Mouse (Mus musculus) forebrain, embryonic 15.5 days (tissue): ENCODE measurements around the gene Pphln1. TPM values are rescaled to one million over a fixed set of nuclear protein-coding genes. Genes with fewer than 3 reads are reported as not detected.
A peak's percentile ranks its signal among the peaks of the same experiment; 100 is the strongest.

Experiments
- ATAC-seq: fragments of 200-750 bp; cut with Nextera tagmentation; replicated peaks from 2 replicates; pipeline ENCODE4 v1.8.0; 2017; ENCODE audit warnings: mild to moderate bottlenecking, moderate TSS enrichment, moderate library complexity
- H3K27ac ChIP-seq: fragments of 300-500 bp; sonication (generic); replicated peaks from 2 replicates; pipeline ENCODE4 v1.5.1; 2015; ENCODE audit warnings: mild to moderate bottlenecking, inconsistent platforms
- H3K27me3 ChIP-seq: fragments of 300-500 bp; sonication (generic); 2 replicates; pipeline ENCODE4 v1.6.1; 2015; ENCODE audit warnings: inconsistent platforms
- H3K36me3 ChIP-seq: fragments of 300-500 bp; sonication (generic); 2 replicates; pipeline ENCODE4 v1.6.1; 2015; ENCODE audit warnings: mild to moderate bottlenecking, inconsistent platforms
- H3K4me1 ChIP-seq: fragments of 300-500 bp; sonication (generic); 2 replicates; pipeline ENCODE4 v1.6.1; 2015; ENCODE audit warnings: inconsistent platforms
- H3K4me2 ChIP-seq: fragments of 300-500 bp; sonication (generic); replicated peaks from 2 replicates; pipeline ENCODE4 v1.6.1; 2015; ENCODE audit warnings: mild to moderate bottlenecking, inconsistent platforms
- H3K4me3 ChIP-seq: fragments of 300-500 bp; sonication (generic); 2 replicates; pipeline ENCODE4 v1.5.1; 2015; ENCODE audit warnings: mild to moderate bottlenecking, inconsistent platforms
- H3K9ac ChIP-seq: fragments of 300-500 bp; sonication (generic); replicated peaks from 2 replicates; pipeline ENCODE4 v1.6.1; 2015; ENCODE audit warnings: mild to moderate bottlenecking, inconsistent platforms
- H3K9me3 ChIP-seq: fragments of 300-500 bp; sonication (generic); 2 replicates; pipeline ENCODE4 v1.6.1; 2016; ENCODE audit warnings: inconsistent platforms
- WGBS: fragments of 180-500 bp; shearing (Covaris S2); methylation state at CpG from one replicate; pipeline ENCODE4 v1.1.7; 2015; ENCODE audit warnings: mixed read lengths; 5-methylcytosine and 5-hydroxymethylcytosine counted together
- polyA plus RNA-seq: library from polyadenylated mRNA; unstranded; fragments of >200 nt; fragmentation: Nextera tagmentation; extraction: Ambion mirVana; gene quantifications from 2 replicates; pipeline ENCODE4 v1.2.1, GENCODE M21; 2015

Gene Pphln1
- polyA plus RNA-seq, 1 experiment from 2014 or later, result 49.5 TPM

- 79% methylated on average over 4 of the region's 4 CpGs for WGBS
- ATAC-seq, result no peak
- H3K4me2 ChIP-seq, result no peak overlapping the region
These were observed 3.3 kb downstream of the Pphln1 start for GRCm38 (mm10) chr15:93401446-93401845.

DNA sequence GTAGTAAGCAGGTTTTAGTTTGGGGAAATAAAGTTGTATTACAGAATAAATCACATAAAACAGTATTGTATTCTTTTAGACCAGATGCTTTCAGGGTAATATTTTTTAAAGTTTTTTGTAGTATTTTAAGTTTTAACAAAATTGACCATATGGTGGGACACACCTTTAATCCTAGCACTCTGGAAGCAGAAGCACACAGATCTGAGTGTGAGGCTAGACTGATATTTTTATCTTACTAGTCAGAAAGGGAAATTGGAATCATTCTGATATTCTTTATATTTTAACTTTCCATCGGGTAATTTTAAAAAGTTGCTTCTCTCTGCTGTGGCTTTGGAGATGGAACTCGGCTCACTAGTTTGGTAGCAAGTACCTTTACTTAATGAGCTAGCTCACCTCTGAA is 4.6 kb downstream of the Pphln1 start:
- no peak overlapping the region for H3K4me2 ChIP-seq
- no peak overlapping the region for H3K27ac ChIP-seq
- no peaks in the 10 kb centered on the region for H3K27me3 ChIP-seq
- H3K9me3 ChIP-seq, result no peaks in the 10 kb centered on the region
- no peaks in the 10 kb centered on the region for H3K36me3 ChIP-seq
- no peak overlapping the region for H3K4me3 ChIP-seq
- no peak overlapping the region for H3K9ac ChIP-seq
- ATAC-seq, result no peak
- H3K4me1 ChIP-seq, result peaks cover 23% of the 10 kb centered on the region
- 99% methylated on average over 2 of the region's 2 CpGs for WGBS

More at GRCm38 (mm10) chr15:93401446-93401845, 3.3 kb downstream of the Pphln1 start:
- Histone ChIP-seq H3K9ac (no peak overlapping the region), H3K4me3 (no peak overlapping the region), H3K36me3 (no peaks in the 10 kb centered on the region), H3K27ac (no peak overlapping the region), H3K9me3 (no peaks in the 10 kb centered on the region), H3K27me3 (no peaks in the 10 kb centered on the region), H3K4me1 (peaks cover 34% of the 10 kb centered on the region)

DNA sequence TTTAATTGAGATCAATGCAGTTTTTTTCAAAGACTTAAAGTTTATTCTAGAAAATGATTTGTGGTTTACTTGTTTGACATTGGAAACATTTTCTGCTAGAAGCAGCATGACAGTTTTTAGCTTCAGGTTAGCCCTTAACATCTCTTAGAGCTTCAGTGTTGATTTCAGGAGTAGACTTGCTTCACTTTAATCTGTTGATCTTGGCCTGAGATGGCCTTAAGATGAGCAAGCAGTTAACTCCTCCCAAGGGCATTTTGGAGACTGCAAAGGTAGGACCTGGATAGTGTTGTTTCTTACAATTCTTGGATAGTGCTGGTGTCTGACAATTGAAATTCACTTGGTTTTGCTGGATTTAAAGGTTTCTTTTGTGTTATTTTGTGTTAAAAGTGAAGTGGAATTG is 6.7 kb downstream of the Pphln1 start:
- no peak overlapping the region for H3K4me3 ChIP-seq
- H3K4me2 ChIP-seq, result no peak overlapping the region
- H3K27ac ChIP-seq, result no peak overlapping the region
- H3K9me3 ChIP-seq, result no peaks in the 10 kb centered on the region
- no peaks in the 10 kb centered on the region for H3K27me3 ChIP-seq
- H3K4me1 ChIP-seq, result peaks cover 10% of the 10 kb centered on the region
- H3K36me3 ChIP-seq, result no peaks in the 10 kb centered on the region
- H3K9ac ChIP-seq, result no peak overlapping the region
- no peak for ATAC-seq

GRCm38 (mm10) chr15:93405446-93405986 is 7.4 kb downstream of the Pphln1 start:
- 89% methylated on average over 7 of the region's 7 CpGs for WGBS
- peaks cover 5% of the 10 kb centered on the region for H3K4me1 ChIP-seq

GRCm38 (mm10) chr15:93406492-93406891 is 8.3 kb downstream of the Pphln1 start:
- WGBS, result 95% methylated on average over 5 of the region's 5 CpGs
- H3K27me3 ChIP-seq, result no peaks in the 10 kb centered on the region
- H3K9me3 ChIP-seq, result no peaks in the 10 kb centered on the region
- peaks cover 7% of the 10 kb centered on the region; the same call in 1 of the 2 replicates for H3K36me3 ChIP-seq
- no peaks in the 10 kb centered on the region for H3K4me1 ChIP-seq
- no peak for ATAC-seq
- no peak overlapping the region for H3K27ac ChIP-seq
- no peak overlapping the region for H3K4me2 ChIP-seq
- H3K4me3 ChIP-seq, result no peak overlapping the region
- H3K9ac ChIP-seq, result no peak overlapping the region

More at GRCm38 (mm10) chr15:93405446-93405986, 7.4 kb downstream of the Pphln1 start:
- ATAC-seq, result no peak
- H3K4me3 ChIP-seq, result no peak overlapping the region
- no peaks in the 10 kb centered on the region for H3K27me3 ChIP-seq
- H3K27ac ChIP-seq, result no peak overlapping the region
- no peaks in the 10 kb centered on the region for H3K9me3 ChIP-seq
- H3K36me3 ChIP-seq, result no peaks in the 10 kb centered on the region
- no peak overlapping the region for H3K4me2 ChIP-seq
- no peak overlapping the region for H3K9ac ChIP-seq

DNA sequence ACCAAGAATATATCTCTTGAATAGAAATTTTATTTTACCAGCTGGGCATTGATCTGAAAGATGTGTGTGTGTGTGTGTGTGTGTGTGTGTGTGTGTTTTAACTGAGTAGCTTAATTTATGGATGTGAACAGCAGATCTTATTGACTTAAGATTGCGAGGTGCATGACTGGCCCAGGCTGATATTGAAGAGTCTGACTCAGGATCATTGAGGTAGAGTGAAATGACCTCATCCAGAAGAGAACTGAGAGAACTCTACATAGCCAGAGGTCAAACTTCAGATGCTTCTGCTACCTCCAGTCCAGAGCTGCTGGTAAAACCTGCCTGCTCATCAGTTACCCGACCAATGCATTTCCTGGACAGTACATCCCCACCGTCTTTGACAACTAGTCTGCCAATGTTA is 14.3 kb downstream of the Pphln1 start:
- Histone ChIP-seq H3K27ac (no peak overlapping the region), H3K36me3 (peaks cover 15% of the 10 kb centered on the region), H3K9ac (no peak overlapping the region), H3K9me3 (no peaks in the 10 kb centered on the region), H3K4me1 (no peaks in the 10 kb centered on the region), H3K4me2 (no peak overlapping the region), H3K27me3 (no peaks in the 10 kb centered on the region), H3K4me3 (no peak overlapping the region)
- no peak for ATAC-seq
- WGBS, result 93% methylated on average over 3 of the region's 3 CpGs

GRCm38 (mm10) chr15:93414456-93414855 is 16.3 kb downstream of the Pphln1 start:
- peaks cover 15% of the 10 kb centered on the region for H3K36me3 ChIP-seq
- no peaks in the 10 kb centered on the region for H3K9me3 ChIP-seq
- no peaks in the 10 kb centered on the region for H3K4me1 ChIP-seq
- ATAC-seq, result no peak
- no peaks in the 10 kb centered on the region for H3K27me3 ChIP-seq
- WGBS, result 93% methylated on average over 9 of the region's 9 CpGs
- no peak overlapping the region for H3K9ac ChIP-seq
- no peak overlapping the region for H3K4me2 ChIP-seq
- H3K4me3 ChIP-seq, result no peak overlapping the region
- H3K27ac ChIP-seq, result no peak overlapping the region

GRCm38 (mm10) chr15:93416300-93416699 is 18.1 kb downstream of the Pphln1 start:
- H3K36me3 ChIP-seq, result peaks cover 15% of the 10 kb centered on the region
- H3K9ac ChIP-seq, result no peak overlapping the region
- H3K4me1 ChIP-seq, result no peaks in the 10 kb centered on the region
- 84% methylated on average over 6 of the region's 6 CpGs for WGBS
- H3K27me3 ChIP-seq, result no peaks in the 10 kb centered on the region
- no peak overlapping the region for H3K27ac ChIP-seq
- no peak overlapping the region for H3K4me2 ChIP-seq
- ATAC-seq, result no peak
- H3K4me3 ChIP-seq, result no peak overlapping the region
- H3K9me3 ChIP-seq, result no peaks in the 10 kb centered on the region

DNA sequence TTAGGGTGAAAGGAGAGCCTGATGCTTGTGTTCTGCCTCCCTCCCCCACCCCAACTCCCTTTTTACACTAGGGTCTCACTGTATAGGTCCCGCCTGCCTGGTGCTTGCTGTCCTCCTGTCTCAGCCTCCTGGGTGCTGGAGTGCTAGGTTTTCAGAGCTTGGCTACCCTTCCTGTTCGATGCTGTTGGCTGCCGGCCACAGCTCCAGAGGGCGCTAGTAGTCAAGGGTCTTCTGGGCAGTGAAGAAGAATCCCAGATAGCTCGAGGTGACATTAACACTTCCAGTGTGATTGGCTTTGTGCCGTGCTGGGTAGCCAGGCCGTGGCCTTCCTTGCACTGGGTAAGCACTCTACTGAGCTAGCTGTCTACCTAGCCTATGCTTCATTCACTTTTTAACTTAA is 22.4 kb downstream of the Pphln1 start:
- ATAC-seq, result no peak
- Histone ChIP-seq H3K27me3 (no peaks in the 10 kb centered on the region), H3K36me3 (peaks cover 6% of the 10 kb centered on the region; the same call in 1 of the 2 replicates)

GRCm38 (mm10) chr15:93422537-93422936 is 24.4 kb downstream of the Pphln1 start:
- Histone ChIP-seq H3K4me1 (no peaks in the 10 kb centered on the region), H3K27ac (no peak overlapping the region), H3K4me2 (no peak overlapping the region), H3K36me3 (peaks cover 6% of the 10 kb centered on the region; the same call in 1 of the 2 replicates), H3K4me3 (no peak overlapping the region), H3K27me3 (no peaks in the 10 kb centered on the region), H3K9ac (no peak overlapping the region), H3K9me3 (no peaks in the 10 kb centered on the region)
- no peak for ATAC-seq
- WGBS, result 93% methylated on average over 1 of the region's 1 CpGs

More for the DNA sequence above, 22.4 kb downstream of the Pphln1 start:
- Histone ChIP-seq H3K4me3 (no peak overlapping the region), H3K4me1 (no peaks in the 10 kb centered on the region), H3K9ac (no peak overlapping the region), H3K4me2 (no peak overlapping the region), H3K27ac (no peak overlapping the region), H3K9me3 (no peaks in the 10 kb centered on the region)
- 89% methylated on average over 7 of the region's 7 CpGs for WGBS

GRCm38 (mm10) chr15:93433811-93434210 is 35.7 kb downstream of the Pphln1 start:
- H3K27me3 ChIP-seq, result no peaks in the 10 kb centered on the region
- no peak overlapping the region for H3K27ac ChIP-seq
- ATAC-seq, result no peak
- no peak overlapping the region for H3K4me3 ChIP-seq
- no peaks in the 10 kb centered on the region for H3K36me3 ChIP-seq
- 86% methylated on average over 11 of the region's 11 CpGs for WGBS
- H3K4me2 ChIP-seq, result no peak overlapping the region
- no peak overlapping the region for H3K9ac ChIP-seq
- no peaks in the 10 kb centered on the region for H3K9me3 ChIP-seq
- H3K4me1 ChIP-seq, result no peaks in the 10 kb centered on the region

DNA sequence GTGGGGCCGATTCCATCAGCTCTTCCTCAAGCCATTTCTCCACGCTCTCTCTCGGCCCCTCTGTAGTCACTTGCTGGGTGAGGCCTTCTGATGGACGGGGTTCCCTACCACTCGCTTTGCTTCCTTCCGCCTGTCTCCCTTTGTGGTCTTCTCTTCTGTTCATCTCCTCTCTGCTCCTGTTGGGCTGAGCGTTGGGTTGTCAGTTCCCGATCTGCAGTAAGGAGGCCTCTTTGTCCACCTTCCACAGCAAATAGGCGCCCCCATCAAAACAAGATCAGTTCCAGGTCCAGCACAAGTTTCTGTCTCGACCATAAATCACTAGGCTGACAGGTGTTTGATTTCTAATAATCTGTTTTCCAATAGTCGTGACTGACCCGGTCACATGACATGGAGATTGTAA is 37.8 kb downstream of the Pphln1 start:
- no peak overlapping the region for H3K27ac ChIP-seq
- WGBS, result 92% methylated on average over 12 of the region's 12 CpGs
- no peaks in the 10 kb centered on the region for H3K27me3 ChIP-seq
- no peak overlapping the region for H3K4me3 ChIP-seq
- no peaks in the 10 kb centered on the region for H3K9me3 ChIP-seq
- peaks cover 5% of the 10 kb centered on the region; the same call in 1 of the 2 replicates for H3K36me3 ChIP-seq
- no peak overlapping the region for H3K4me2 ChIP-seq
- ATAC-seq, result no peak
- no peaks in the 10 kb centered on the region for H3K4me1 ChIP-seq
- no peak overlapping the region for H3K9ac ChIP-seq

DNA sequence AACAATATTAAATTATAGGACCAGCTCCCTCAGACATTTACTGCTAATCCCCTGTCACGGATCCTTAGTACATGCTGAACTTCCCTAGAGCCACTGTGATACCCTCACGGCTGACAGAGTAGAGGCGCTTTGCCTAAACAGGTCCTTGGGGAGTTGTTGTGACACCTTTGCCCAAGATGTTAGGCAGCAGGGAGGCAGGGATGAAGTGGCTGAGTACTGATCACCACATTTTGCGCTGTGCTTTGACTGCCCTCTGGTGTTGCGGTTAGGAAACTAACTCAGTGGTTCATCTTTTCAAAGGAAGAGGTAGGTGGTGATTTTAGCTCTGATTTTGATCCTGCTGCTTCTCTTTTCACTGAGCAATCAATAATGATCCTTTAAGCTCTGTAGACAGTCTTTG is 40.5 kb downstream of the Pphln1 start:
- no peak overlapping the region for H3K27ac ChIP-seq
- H3K27me3 ChIP-seq, result no peaks in the 10 kb centered on the region
- no peaks in the 10 kb centered on the region for H3K4me1 ChIP-seq
- H3K36me3 ChIP-seq, result peaks cover 24% of the 10 kb centered on the region
- peak; percentile 60; the same call in 1 of the 2 replicates for ATAC-seq
- H3K4me3 ChIP-seq, result no peak overlapping the region
- H3K4me2 ChIP-seq, result no peak overlapping the region
- WGBS, result 40% methylated on average over 5 of the region's 5 CpGs
- no peak overlapping the region for H3K9ac ChIP-seq
- H3K9me3 ChIP-seq, result no peaks in the 10 kb centered on the region
